Mouse (Mus musculus): Measurements from ENCODE around the gene Olfr1215.
"Not testable (repeated sequence)": the region's sequence is repeated elsewhere in the genome, so short reads cannot be mapped to it uniquely, and the experiment has no call there.

Gene Olfr1215

GRCm38 (mm10) chr2:89006873-89007272 lies at the start of gene Olfr1215:
Gene Olfr1215, minus strand, starts transcription at chr2:89006973.
- in situ Hi-C loops (cut with MboI, MseI): no loop called here

- in situ Hi-C loops (cut with MboI, MseI): no loop called here
These were observed 25.2 kb upstream of the Olfr1215 start, which contains the start of gene Olfr1217 for GRCm38 (mm10) chr2:89031965-89032364. Gene Olfr1217, minus strand, starts transcription at chr2:89032065.

GRCm38 (mm10) chr2:89021436-89021835 lies 14.7 kb upstream of the Olfr1215 start:
- in situ Hi-C loops (cut with MboI, MseI): not testable (repeated sequence)

GRCm38 (mm10) chr2:89018240-89018639 lies 11.5 kb upstream of the Olfr1215 start, which contains the start of gene Olfr1216:
Gene Olfr1216, minus strand, starts transcription at chr2:89018340.
- in situ Hi-C loops (cut with MboI, MseI): no loop called here

GRCm38 (mm10) chr2:88992553-88992952 lies 14.2 kb downstream of the Olfr1215 start, which contains the start of gene Olfr1214:
Gene Olfr1214, minus strand, starts transcription at chr2:88992653.
- in situ Hi-C loops (cut with MboI, MseI): no loop called here

- in situ Hi-C loops (cut with MboI, MseI): no loop called here
These were observed 26.6 kb downstream of the Olfr1215 start, which contains the start of gene Gm13762 for GRCm38 (mm10) chr2:88980181-88980580. Gene Gm13762, minus strand, starts transcription at chr2:88980281.

- in situ Hi-C loops (cut with MboI, MseI): no loop called here
These were observed 53.1 kb downstream of the Olfr1215 start, which contains the start of gene Olfr1212 for GRCm38 (mm10) chr2:88953669-88954068. Gene Olfr1212, plus strand, starts transcription at chr2:88953969.

Data from regulatory T cell (primary cell).